Mouse (Mus musculus) intestine, embryonic 16.5 days (tissue): ENCODE results near the gene Kcnk5. TPM values are rescaled to one million over a fixed set of nuclear protein-coding genes. Genes with fewer than 3 reads are reported as not detected.
A peak's percentile ranks its signal among the peaks of the same experiment; 100 is the strongest.

Source experiments
- ATAC-seq: fragments of 200-750 bp; cut with Nextera tagmentation; 2 replicates; pipeline ENCODE4 v1.8.0; 2017; ENCODE audit warnings: moderate TSS enrichment, moderate library complexity
- H3K27ac ChIP-seq: fragments of 300-500 bp; sonication (generic); 2 replicates; pipeline ENCODE4 v1.5.1; 2014; ENCODE audit warnings: mild to moderate bottlenecking, low read length
- H3K27me3 ChIP-seq: fragments of 300-500 bp; sonication (generic); replicated peaks from 2 replicates; pipeline ENCODE4 v1.6.1; 2014; ENCODE audit warnings: low read length, control low read depth, mixed read lengths; ENCODE audit not compliant: control insufficient read depth, insufficient read depth
- H3K36me3 ChIP-seq: fragments of 300-500 bp; sonication (generic); 2 replicates; pipeline ENCODE4 v1.6.1; 2014; ENCODE audit warnings: low read length, control low read depth; ENCODE audit not compliant: control insufficient read depth, insufficient read depth
- H3K4me1 ChIP-seq: fragments of 300-500 bp; sonication (generic); 2 replicates; pipeline ENCODE4 v1.6.1; 2014; ENCODE audit warnings: low read length, control low read depth, mixed read lengths; ENCODE audit not compliant: control insufficient read depth, insufficient read depth
- H3K4me2 ChIP-seq: fragments of 300-500 bp; sonication (generic); 2 replicates; pipeline ENCODE4 v1.6.1; 2014; ENCODE audit warnings: low read depth, low read length, control low read depth
- H3K4me3 ChIP-seq: fragments of 300-500 bp; sonication (generic); 2 replicates; pipeline ENCODE4 v1.5.1; 2014; ENCODE audit warnings: mild to moderate bottlenecking, low read length
- H3K9ac ChIP-seq: fragments of 300-500 bp; sonication (generic); 2 replicates; pipeline ENCODE4 v1.6.1; 2014; ENCODE audit warnings: low read depth, low read length
- H3K9me3 ChIP-seq: fragments of 300-500 bp; sonication (generic); 2 replicates; pipeline ENCODE4 v1.6.1; 2016; ENCODE audit warnings: low read length, control low read depth; ENCODE audit not compliant: control insufficient read depth
- WGBS: fragments of 180-500 bp; shearing (Covaris S2); extraction: QIAGEN DNeasy Blood & Tissue Kit; methylation state at CpG from one replicate; pipeline ENCODE4 v1.1.7; 2014; 5-methylcytosine and 5-hydroxymethylcytosine counted together
- polyA plus RNA-seq: library from polyadenylated mRNA; unstranded; fragments of >200 nt; fragmentation: Nextera tagmentation; extraction: Ambion mirVana; gene quantifications from 2 replicates; pipeline ENCODE4 v1.2.1, GENCODE M21; 2015

Gene Kcnk5
- polyA plus RNA-seq, 1 experiment from 2014 or later: 10.9 TPM

DNA sequence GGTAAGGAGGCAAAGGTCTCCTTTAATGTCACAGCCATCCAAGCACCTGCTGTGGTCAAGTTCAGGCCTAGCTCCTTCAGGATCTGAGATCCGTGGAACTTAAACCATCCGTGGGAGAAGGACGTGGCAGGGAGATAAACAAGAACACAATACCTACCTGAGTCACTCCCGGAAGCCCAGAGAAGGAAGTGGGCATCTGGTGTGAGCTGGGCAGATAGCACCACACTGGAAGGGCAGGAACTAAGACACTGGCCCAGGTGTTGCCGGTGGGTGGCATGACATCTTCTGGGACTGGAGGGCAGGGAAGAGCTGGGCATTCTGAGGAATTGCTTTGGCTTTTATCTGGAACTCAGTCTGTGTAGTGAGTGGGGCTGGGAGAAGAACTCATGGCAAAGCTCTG, 41.6 kb upstream of the Kcnk5 start:
- Histone ChIP-seq H3K27me3 (no peaks in the 10 kb centered on the region), H3K27ac (no peak overlapping the region), H3K36me3 (no peaks in the 10 kb centered on the region), H3K9me3 (no peaks in the 10 kb centered on the region), H3K9ac (no peak overlapping the region), H3K4me2 (no peak overlapping the region), H3K4me1 (peaks cover 18% of the 10 kb centered on the region), H3K4me3 (no peak overlapping the region)
- no peak for ATAC-seq
- WGBS: 79% methylated on average over 5 of the region's 5 CpGs

DNA sequence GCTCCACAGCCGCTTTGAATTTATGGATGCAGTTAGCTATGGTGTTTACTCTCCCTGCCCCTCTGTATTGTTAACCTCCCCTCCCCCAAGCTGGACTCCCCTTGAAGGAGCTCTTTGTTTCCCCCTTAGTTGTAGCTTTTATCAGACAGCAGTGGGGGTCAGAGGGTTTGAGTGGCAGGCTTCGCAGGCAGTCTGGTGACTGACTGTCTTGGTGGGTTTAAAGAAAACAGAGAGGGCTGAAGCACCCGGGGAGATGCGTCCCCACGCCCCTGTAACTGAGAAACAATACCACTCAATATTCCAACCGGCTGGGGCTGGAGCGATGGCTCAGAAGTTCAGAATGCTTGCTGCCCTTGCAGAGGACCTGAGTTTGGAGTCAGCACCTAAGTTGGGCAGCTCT, 39.5 kb upstream of the Kcnk5 start:
- no peaks in the 10 kb centered on the region for H3K27me3 ChIP-seq
- H3K4me3 ChIP-seq: no peak overlapping the region
- no peak overlapping the region for H3K9ac ChIP-seq
- H3K4me2 ChIP-seq: no peak overlapping the region
- peak; percentile 5; the same call in 1 of the 2 replicates for ATAC-seq
- WGBS: 49% methylated on average over 7 of the region's 7 CpGs
- H3K9me3 ChIP-seq: no peaks in the 10 kb centered on the region
- H3K27ac ChIP-seq: no peak overlapping the region
- H3K4me1 ChIP-seq: peaks cover 12% of the 10 kb centered on the region; the same call in 1 of the 2 replicates
- H3K36me3 ChIP-seq: no peaks in the 10 kb centered on the region

DNA sequence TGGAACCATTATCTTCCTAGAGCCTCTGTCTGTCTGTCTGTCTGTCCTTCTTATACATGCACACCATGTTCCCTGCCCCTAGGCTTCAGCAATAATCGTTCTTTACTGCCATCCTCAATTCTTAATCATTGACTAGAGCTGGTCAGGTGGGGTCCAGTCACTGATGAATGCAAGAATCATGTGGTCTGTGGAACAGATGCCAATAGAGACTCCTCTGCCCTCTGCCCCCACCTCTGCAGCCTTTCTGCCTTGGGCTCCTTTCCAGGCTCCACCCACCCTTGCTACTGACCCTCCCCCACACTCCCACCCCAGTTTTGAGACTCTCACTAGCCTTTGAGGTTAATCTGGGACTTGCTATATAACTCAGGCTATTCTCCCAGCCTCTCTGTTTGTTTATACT, 38.2 kb upstream of the Kcnk5 start:
- WGBS: 45% methylated on average over 1 of the region's 1 CpGs
- ATAC-seq: peak; percentile 39; the same call in 1 of the 2 replicates
- no peak overlapping the region for H3K4me2 ChIP-seq
- no peaks in the 10 kb centered on the region for H3K27me3 ChIP-seq
- no peak overlapping the region for H3K4me3 ChIP-seq
- H3K9me3 ChIP-seq: no peaks in the 10 kb centered on the region
- H3K36me3 ChIP-seq: no peaks in the 10 kb centered on the region
- peaks cover 2% of the 10 kb centered on the region; the same call in 1 of the 2 replicates for H3K4me1 ChIP-seq
- no peak overlapping the region for H3K9ac ChIP-seq
- H3K27ac ChIP-seq: no peak overlapping the region

DNA sequence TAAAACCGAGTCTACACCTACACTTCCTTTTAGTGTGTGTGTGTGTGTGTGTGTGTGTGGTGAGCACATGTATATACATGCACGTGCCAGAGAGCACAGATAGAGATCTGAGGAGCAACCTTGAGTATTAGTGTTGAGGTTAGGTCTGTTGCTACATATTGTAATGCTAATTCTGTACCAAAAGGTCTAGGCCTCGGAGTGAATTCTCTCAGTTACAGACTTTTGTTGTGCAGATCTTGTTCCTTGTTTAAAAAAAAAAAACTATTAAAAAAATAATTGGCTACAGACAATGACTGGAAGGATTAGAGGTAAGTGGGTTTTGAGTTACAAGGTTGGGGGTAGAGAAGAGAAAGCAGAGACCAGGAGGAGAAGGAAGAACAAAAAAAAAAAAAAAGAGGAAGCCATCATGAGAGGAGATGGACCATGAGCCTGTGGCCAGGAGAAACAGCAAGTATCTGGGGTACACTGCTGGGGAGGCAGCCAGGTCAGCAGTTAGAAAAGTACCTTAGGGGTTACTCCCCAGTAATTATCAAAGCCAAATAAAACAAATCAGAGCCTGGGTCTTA, 35.8 kb upstream of the Kcnk5 start:
- no peak for ATAC-seq
- no peak overlapping the region for H3K27ac ChIP-seq
- H3K4me3 ChIP-seq: no peak overlapping the region
- H3K9ac ChIP-seq: no peak overlapping the region
- H3K4me2 ChIP-seq: no peak overlapping the region
- H3K4me1 ChIP-seq: peaks cover 3% of the 10 kb centered on the region; the same call in 1 of the 2 replicates
- WGBS: 64% methylated on average over 3 of the region's 3 CpGs
- no peaks in the 10 kb centered on the region for H3K27me3 ChIP-seq
- H3K9me3 ChIP-seq: no peaks in the 10 kb centered on the region
- H3K36me3 ChIP-seq: no peaks in the 10 kb centered on the region

DNA sequence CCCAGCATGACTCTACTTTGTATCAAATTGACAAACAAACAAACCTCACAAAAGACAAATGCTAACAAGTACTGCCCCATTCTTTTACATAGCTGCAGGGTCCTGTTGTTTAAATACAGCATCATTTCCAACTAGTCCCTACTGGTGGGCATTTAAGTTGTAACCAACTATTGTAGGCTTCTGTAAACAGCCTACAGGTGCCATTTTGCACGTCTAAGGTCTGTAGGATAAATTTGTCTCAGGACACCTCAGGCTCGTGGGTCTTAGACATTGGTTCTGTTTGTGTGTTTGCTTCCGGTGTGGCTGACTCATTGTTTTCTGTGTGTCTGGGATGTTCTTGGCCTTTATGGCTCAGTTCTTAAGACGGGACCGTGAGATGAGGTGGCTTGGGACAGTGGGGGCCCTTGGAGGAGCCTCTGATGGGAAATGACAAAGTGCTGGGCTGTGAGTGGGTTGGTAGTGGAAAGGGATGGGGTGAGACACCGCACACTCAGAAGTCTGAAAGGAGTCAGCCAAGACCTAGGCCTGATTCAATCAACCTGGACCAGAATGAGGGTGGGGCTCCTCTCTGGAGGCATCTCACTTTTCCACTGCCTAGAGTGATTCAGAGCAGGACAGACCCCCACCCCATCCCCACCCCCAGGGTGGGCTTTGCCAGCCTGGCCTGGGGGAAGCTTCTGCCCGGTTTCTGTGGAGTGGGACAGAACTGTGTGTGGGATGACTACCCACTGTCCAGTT, 35.1 kb upstream of the Kcnk5 start:
- peaks cover 3% of the 10 kb centered on the region; the same call in 1 of the 2 replicates for H3K4me1 ChIP-seq
- ATAC-seq: no peak
- no peak overlapping the region for H3K9ac ChIP-seq
- no peaks in the 10 kb centered on the region for H3K9me3 ChIP-seq
- H3K4me2 ChIP-seq: no peak overlapping the region
- H3K36me3 ChIP-seq: no peaks in the 10 kb centered on the region
- H3K27me3 ChIP-seq: no peaks in the 10 kb centered on the region
- no peak overlapping the region for H3K4me3 ChIP-seq
- no peak overlapping the region for H3K27ac ChIP-seq
- WGBS: 83% methylated on average over 7 of the region's 7 CpGs

DNA sequence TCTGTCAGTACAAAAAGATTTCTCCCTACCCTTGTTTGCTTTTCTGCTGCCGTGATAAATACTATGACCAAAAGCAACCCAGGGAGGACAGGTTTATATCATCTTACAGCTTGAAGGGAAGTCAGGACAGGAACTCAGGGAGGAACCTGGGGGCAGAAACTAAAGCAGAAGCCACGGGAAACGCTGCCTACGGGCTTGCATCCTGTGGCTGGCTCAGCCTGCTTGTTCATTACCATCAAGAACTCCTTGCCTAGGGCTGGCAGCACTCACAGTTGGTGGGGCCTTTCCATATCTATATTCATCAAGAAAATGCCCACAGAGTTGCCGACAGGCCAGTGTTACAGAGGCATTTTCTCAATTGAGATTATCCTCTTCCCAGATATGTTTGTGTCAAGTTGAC, 34.2 kb upstream of the Kcnk5 start:
- H3K9ac ChIP-seq: no peak overlapping the region
- H3K27ac ChIP-seq: no peak overlapping the region
- no peaks in the 10 kb centered on the region for H3K36me3 ChIP-seq
- WGBS: 42% methylated on average over 5 of the region's 5 CpGs
- no peak overlapping the region for H3K4me3 ChIP-seq
- no peaks in the 10 kb centered on the region for H3K27me3 ChIP-seq
- H3K4me1 ChIP-seq: peaks cover 3% of the 10 kb centered on the region; the same call in 1 of the 2 replicates
- H3K4me2 ChIP-seq: no peak overlapping the region
- no peaks in the 10 kb centered on the region for H3K9me3 ChIP-seq
- ATAC-seq: no peak

DNA sequence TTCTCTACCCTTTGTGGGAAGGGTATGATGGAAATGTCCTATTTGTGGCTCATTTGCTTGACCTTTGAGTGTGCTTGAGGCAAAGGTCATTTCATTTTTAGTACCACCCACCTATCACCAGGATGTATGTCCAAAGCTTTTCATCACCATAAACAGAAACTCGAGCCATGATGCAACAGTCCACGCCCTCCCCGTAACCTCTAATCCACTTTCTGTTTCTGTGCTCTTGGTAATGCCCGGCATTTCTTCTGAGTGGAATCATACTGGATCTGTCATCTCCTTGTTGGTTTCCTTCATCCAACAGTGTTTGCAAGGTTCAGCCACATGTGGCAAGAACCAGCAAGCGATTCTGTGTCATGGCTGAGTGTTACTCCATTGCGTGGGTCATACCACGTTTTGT, 32.5 kb upstream of the Kcnk5 start:
- H3K9ac ChIP-seq: no peak overlapping the region
- H3K4me2 ChIP-seq: no peak overlapping the region
- H3K36me3 ChIP-seq: no peaks in the 10 kb centered on the region
- H3K4me1 ChIP-seq: peaks cover 3% of the 10 kb centered on the region; the same call in 1 of the 2 replicates
- no peak overlapping the region for H3K4me3 ChIP-seq
- WGBS: 70% methylated on average over 7 of the region's 7 CpGs
- no peak overlapping the region for H3K27ac ChIP-seq
- no peaks in the 10 kb centered on the region for H3K9me3 ChIP-seq
- peak; percentile 59; the same call in 1 of the 2 replicates for ATAC-seq
- no peaks in the 10 kb centered on the region for H3K27me3 ChIP-seq

DNA sequence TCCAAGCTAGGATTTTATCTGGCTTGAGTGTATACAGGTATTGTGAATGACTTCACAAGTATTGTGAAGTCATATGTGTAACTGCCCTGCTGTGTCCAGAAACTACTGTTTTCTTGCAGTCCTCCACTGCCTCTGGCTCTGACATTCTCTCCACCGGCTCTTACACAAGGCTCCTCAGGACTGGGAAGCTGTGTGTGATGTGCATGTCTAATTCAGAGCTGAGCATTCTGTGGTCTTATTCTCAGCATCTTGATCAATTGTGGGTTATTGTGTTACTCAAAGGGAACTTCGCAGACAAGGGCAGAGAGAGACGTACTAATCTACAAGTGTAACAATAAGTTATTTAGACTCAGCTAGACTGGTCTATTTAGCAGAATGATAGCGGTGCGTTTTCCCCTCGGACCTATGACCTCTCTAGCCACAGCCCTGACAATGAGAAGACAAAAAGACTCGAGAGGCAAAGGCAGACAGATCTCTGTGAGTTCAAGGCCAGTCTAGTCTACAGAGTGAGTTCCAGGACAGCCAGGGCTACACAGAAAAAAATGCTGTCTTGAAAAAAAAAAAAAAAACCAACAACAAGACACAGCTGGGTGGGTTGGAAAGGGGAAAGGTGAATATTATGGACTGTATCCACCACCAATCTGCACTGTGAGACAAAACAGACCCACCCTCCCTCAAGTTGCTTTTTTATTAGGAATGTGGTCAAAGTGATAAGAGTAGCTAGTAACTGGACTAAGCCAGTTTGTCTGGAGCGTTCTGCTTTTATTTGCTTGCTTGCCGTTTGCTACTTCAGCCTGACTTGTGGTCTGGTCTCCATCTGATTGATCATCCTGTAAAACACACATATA, 30.4 kb upstream of the Kcnk5 start:
- Histone ChIP-seq H3K9me3 (no peaks in the 10 kb centered on the region), H3K4me1 (peaks cover 6% of the 10 kb centered on the region; the same call in 1 of the 2 replicates), H3K27me3 (no peaks in the 10 kb centered on the region), H3K36me3 (no peaks in the 10 kb centered on the region), H3K9ac (no peak overlapping the region), H3K4me3 (no peak overlapping the region), H3K4me2 (no peak overlapping the region), H3K27ac (no peak overlapping the region)
- 40% methylated on average over 9 of the region's 9 CpGs for WGBS
- no peak for ATAC-seq

DNA sequence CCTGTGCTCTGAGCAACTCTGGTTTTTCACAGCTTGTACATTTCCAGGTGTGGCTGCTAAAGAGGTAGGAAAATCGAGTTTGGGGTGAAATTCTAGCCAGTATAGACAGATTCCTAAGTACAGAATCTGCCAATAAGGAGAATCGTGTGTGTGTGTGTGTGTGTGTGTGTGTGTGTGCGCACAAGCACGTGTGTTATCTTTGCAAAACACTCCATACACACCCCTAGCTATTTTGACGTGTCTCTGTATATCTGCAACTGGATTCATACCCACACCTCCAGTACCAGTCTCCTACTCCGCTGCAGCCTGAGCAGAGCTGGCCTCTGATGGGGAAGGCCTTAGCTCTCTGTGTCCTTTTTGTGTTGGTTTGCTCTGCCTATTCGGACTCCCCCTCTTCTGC, 28.3 kb upstream of the Kcnk5 start:
- H3K36me3 ChIP-seq: no peaks in the 10 kb centered on the region
- no peak overlapping the region for H3K27ac ChIP-seq
- no peaks in the 10 kb centered on the region for H3K27me3 ChIP-seq
- no peak overlapping the region for H3K4me3 ChIP-seq
- ATAC-seq: no peak
- H3K4me2 ChIP-seq: no peak overlapping the region
- peaks cover 6% of the 10 kb centered on the region; the same call in 1 of the 2 replicates for H3K4me1 ChIP-seq
- no peaks in the 10 kb centered on the region for H3K9me3 ChIP-seq
- H3K9ac ChIP-seq: no peak overlapping the region
- 65% methylated on average over 7 of the region's 7 CpGs for WGBS
